Mouse (Mus musculus) lung, adult 2 months (tissue): ENCODE results near the gene Trak1. TPM values are rescaled to one million over a fixed set of nuclear protein-coding genes. Genes with fewer than 3 reads are reported as not detected.

Experiments used
- DNase-seq: peaks from one replicate; pipeline ENCODE4 v3.0.0; 2022
- H3K4me1 ChIP-seq: fragments of 200-500 bp; 2 replicates; pipeline ENCODE4 v1.6.1; 2011; ENCODE audit warnings: low read length; ENCODE audit not compliant: control insufficient read depth, insufficient read depth
- H3K4me3 ChIP-seq: fragments of 200-500 bp; replicated peaks from 2 replicates; pipeline ENCODE3; 2011; ENCODE audit warnings: low read depth, mild to moderate bottlenecking, control low read depth, low read length; ENCODE audit errors: extremely low read depth
- CTCF ChIP-seq: fragments of 200-500 bp; IDR thresholded peaks from 2 replicates; pipeline ENCODE4 v1.5.1; 2011; ENCODE audit warnings: mild to moderate bottlenecking, low read length, control low read depth; ENCODE audit not compliant: insufficient read depth
- POLR2A ChIP-seq: fragments of 200-500 bp; IDR thresholded peaks from 2 replicates; pipeline ENCODE4 v1.6.1; 2011; ENCODE audit warnings: low read depth, mild to moderate bottlenecking, control low read depth, low read length, borderline replicate concordance; ENCODE audit errors: extremely low read depth
- WGBS: fragments of 180-500 bp; shearing (Covaris S2); methylation state at CpG from one replicate; pipeline ENCODE4 v1.1.7; 2018; 5-methylcytosine and 5-hydroxymethylcytosine counted together
- polyA plus RNA-seq: library from polyadenylated mRNA; depleted of rRNA; stranded (reverse); fragments of >200 nt; gene quantifications from 2 replicates; pipeline ENCODE4 v1.2.3, GENCODE M21; 2012

Gene Trak1
- polyA plus RNA-seq, 1 experiment = 88.5 TPM

DNA sequence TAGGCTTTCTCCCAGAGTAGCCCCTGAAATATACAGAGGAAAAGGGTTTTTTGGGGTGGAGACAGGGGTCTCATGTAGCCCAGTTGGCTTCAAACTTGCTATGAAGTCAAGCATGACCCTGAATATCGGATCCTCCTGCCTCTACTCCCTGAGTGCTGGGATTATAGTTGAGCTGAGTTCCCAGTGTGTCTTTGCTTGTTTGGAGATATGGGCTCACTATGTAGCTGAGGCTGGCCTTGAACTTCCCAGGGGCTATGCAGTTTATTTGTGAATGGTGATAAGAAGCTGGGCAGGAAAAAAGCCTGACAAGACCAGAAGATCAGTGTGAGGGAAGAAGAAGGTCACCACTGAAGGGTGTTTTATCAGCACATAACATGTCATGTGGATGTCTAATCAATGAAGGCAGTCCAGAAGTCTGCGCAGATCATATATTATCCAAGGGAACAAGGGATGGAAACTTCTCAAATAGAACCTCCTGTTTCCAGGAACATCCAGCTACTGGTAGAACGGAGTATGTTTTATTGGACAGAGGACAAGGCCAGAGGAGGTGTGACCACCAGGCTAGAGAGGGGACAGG lies 10.9 kb upstream of the Trak1 start:
- H3K4me3 ChIP-seq = no peak overlapping the region
- H3K4me1 ChIP-seq = peaks cover 4% of the 10 kb centered on the region; the same call in 1 of the 2 replicates
- WGBS = 81% methylated on average over 3 of the region's 3 CpGs
- TF ChIP-seq POLR2A = no peak
- no peak for TF ChIP-seq CTCF
- DNase-seq = no peak

DNA sequence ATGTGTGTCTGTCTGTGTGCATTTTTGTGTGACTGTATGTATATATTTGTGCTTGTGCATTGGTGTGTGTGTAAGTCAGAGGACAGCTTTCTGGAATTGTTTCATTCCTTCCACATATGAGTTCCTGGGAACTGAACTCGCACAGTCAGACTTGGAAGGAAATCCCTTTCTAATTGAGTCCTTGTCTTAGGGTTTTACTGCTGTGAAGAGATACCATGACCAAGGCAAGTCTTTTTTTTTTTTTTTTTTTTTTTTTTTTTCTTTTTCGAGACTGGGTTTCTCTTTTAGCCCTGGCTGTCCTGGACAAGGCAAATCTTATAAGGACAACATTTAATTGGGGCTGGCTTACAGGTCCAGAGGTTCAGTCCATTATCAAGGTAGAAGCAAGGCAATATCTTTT lies 6.0 kb upstream of the Trak1 start:
- DNase-seq = no peak
- WGBS = 74% methylated on average over 2 of the region's 2 CpGs
- TF ChIP-seq CTCF (no peak), POLR2A (no peak)
- Histone ChIP-seq H3K4me3 (no peak overlapping the region), H3K4me1 (peaks cover 1% of the 10 kb centered on the region; the same call in 1 of the 2 replicates)

DNA sequence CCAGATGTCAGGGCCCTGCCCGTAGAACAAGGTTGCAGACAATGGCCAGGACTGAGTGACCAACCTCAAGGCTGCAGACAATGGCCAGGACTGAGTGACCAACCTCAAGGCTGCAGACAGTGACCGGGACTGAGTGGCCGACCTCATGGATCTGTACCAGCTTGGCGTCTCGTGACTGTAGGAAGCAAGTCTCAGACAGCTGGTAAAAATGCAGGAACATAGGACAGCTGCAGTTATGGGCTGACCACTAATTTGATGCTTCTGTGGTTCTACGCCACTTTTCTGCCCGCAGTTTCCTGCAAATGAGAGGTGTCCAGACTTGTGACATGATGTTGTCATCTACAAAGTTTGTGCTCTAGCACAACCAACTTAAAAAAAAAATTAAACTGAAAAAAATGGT lies 4.1 kb upstream of the Trak1 start:
- no peak overlapping the region for H3K4me3 ChIP-seq
- no peak for DNase-seq
- H3K4me1 ChIP-seq = no peaks in the 10 kb centered on the region
- 74% methylated on average over 7 of the region's 7 CpGs for WGBS
- no peak for TF ChIP-seq POLR2A
- TF ChIP-seq CTCF = no peak

DNA sequence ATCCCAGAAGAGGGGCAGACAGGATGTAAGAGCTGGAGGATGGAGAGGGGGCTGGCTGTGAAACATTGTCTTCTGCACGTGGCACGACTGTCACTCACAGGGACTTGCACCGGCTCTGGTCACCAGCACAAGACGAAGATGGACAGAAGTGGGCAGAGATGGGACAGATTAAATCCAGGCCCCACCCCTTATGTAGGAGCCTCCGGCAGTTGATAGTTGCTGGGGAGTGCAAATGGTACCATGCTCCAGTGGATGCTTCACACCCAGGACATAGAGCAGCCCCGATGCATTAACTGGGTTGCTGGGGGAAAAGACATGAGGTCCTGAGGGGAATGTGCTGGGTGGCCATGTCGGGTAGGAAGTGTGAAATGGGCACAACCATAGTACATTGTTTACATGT lies 2.1 kb upstream of the Trak1 start:
- no peak for DNase-seq
- TF ChIP-seq POLR2A (no peak), CTCF (no peak)
- H3K4me3 ChIP-seq = no peak overlapping the region
- 65% methylated on average over 7 of the region's 7 CpGs for WGBS
- peaks cover 11% of the 10 kb centered on the region for H3K4me1 ChIP-seq

DNA sequence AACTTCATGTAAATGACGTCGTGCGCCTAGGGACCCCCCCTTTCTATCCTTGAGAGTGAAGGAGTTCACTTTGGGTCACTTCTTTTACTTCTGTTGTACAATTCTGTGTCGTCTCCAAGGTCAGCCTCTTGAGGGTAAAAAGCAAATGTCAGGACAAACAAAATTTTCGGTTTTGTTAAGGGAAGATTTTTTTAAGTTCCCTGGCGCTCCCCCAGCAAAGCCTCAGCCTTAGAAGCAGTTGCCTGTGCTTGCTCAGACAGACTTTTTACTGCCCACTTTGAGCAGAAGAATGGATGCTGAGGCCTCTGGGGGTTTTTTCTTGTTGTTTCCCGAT lies 730 bp downstream of the Trak1 start:
- Histone ChIP-seq H3K4me3 (peak overlapping the region; percentile 79), H3K4me1 (peaks cover 22% of the 10 kb centered on the region)
- TF ChIP-seq CTCF (no peak), POLR2A (no peak)
- 0% methylated on average over 7 of the region's 7 CpGs for WGBS
- DNase-seq = no peak

DNA sequence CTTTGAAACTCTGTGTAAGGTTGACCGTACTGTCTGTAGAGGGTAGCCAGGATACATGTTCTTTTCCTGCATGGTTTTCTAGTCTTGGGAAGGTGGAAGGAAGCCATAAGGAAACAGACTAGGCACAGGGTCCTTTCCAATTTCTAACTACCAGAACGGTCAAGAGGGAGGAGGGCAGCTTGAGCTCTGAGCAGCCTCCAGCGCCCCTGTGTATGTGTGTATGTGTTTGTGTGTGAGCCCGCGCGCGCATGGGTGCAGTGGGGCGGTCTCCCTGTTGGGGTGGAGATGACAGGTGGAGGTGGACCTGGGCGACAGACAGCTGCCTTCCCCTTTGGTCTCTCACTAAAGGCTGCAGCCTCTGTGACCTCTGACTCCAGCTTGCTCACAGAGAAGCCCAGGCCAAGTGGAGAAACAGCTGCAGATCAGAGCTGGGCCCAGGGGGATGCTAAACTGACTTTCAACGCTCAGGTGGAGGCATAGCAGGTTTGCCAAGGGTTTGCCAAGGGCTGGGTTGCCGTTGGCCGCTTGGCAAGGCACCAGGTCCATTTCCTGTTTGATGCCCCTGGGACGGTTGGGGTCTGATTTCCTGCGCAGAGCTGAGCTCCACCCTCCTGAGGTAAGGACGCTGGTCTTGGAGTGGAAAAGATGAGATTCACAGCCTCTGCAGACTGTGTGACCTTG lies 1.2 kb downstream of the Trak1 start:
- Histone ChIP-seq H3K4me1 (peaks cover 27% of the 10 kb centered on the region), H3K4me3 (peak overlapping the region; percentile 79)
- WGBS = 6% methylated on average over 15 of the region's 15 CpGs
- no peak for DNase-seq
- TF ChIP-seq POLR2A (no peak), CTCF (no peak)

DNA sequence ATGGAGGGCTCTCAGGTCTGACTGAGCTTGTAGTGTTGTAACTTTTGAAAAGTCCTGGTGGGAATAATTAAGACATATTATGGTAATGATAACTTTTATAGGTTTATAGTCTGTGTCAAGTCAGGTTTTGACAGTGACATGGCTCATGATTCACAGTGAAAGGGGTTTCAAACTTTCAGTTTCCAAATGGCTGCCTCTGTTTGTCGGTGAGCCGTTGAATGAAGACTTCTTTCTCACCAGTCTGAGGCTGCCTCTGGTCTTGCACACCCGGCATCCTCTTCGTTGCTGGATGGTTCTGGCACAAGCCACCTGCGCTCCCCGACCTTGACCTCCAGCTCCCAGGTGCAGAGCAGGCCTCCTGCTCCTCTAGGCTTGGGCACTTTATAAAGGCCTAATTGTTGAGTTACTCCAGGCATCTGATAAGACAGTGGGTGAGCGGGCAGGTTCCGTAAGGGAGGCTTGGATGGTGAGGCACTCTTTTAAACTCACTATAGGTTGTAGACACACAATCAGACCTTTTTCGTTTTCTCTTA lies 2.0 kb downstream of the Trak1 start:
- TF ChIP-seq POLR2A (no peak), CTCF (no peak)
- DNase-seq = no peak
- peaks cover 29% of the 10 kb centered on the region for H3K4me1 ChIP-seq
- 59% methylated on average over 9 of the region's 9 CpGs for WGBS
- no peak overlapping the region for H3K4me3 ChIP-seq

DNA sequence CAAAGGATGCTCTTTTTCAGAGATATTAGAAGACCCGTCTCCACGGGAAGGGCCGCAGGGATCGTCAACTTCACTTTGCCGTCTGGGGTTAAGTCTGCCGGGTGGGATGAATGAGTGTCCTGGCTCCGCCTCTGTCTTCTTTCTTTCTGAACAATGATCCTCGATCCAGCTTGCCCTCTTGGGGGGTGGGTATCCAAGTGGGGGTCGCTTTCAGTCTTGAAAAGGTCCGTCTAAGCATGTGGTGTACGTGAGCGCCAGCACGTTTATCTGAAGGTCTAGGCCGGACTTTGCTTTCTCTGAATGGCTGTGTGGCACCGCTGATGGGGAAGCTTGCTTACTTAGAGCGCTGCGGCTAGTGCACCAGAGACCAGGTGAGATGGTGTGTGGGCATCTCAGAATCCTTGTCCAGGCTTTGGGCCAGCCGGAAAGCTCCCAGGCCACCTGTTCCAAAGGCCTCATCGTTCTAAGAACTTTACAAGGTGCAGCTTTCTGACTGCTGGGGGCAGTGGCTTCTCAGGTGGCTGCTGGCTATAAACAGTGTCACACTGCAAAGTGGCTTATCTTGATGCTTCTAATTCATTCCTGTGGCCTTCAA lies 2.8 kb downstream of the Trak1 start:
- WGBS = 71% methylated on average over 19 of the region's 19 CpGs
- DNase-seq = no peak
- Histone ChIP-seq H3K4me3 (no peak overlapping the region), H3K4me1 (peaks cover 29% of the 10 kb centered on the region)
- no peak for TF ChIP-seq POLR2A
- no peak for TF ChIP-seq CTCF

DNA sequence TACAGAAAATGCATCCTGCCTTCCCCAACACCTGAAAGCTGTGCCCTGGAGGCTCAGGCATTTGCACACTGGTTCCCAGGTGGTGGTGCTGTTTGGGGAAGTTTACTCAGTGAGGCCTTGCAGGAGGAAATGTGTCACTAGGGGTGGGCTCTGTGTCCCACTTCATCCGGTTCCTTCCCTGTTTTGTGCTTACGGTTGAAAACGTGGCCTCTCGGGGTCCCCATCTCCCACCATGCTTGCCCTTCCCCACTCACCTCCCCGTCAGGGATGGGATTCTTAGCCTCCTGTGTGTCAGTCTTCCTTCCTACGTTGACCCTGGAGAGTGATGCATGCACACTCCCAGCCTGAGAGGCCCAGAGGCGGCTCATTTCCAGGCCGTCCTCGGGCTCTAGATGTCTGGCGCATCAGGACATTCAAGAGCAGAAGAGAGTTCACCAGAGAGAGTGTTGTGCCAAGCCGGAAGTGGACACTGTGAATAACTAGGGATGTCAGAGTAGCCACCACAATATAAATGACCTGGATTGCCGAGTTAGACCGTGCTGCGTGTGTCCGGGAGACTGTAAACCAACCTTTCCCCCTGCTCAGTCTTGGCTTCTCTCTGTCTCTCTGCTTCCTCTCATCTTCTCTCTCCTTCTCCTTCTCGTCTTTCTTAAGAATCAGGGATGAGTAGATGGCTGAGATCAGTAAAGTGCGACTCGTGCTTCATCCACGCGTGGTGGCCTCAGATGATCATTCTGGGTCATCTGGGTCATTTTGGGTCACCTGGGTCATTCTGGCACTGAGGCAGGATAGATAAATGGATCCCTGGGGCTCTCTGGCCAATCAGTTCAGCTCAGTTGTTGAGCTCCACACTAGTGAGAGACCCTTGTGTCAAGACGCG lies 4.0 kb downstream of the Trak1 start:
- no peak for DNase-seq
- Histone ChIP-seq H3K4me1 (peaks cover 29% of the 10 kb centered on the region), H3K4me3 (peak overlapping the region; percentile 25)
- 50% methylated on average over 22 of the region's 22 CpGs for WGBS
- TF ChIP-seq POLR2A (no peak), CTCF (no peak; the same call in 1 of the 2 replicates)

DNA sequence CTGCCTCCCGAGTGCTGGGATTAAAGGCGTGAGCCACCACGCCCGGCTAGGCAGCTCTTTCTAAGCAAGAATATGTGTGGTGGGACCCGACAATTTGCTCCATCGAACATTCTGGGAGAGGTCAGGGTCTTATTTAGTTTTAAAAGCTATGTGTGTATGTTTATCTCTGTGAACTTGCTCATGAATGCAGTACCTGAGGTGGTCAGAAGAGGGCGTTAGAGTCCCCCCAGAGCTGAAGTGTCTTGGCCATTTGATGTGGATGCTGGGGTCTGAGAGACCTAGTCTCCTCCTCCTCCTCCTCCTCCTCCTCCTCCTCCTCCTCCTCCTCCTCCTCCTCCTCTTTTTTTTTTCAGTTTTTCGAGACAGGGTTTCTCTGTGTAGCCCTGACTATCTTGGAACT lies 5.2 kb downstream of the Trak1 start:
- DNase-seq = no peak
- TF ChIP-seq POLR2A (no peak), CTCF (peak; percentile 45)
- Histone ChIP-seq H3K4me1 (peaks cover 29% of the 10 kb centered on the region), H3K4me3 (no peak overlapping the region)
- WGBS = 83% methylated on average over 7 of the region's 8 CpGs
